Mouse (Mus musculus): ENCODE data around the gene Spire2.

Gene Spire2

DNA sequence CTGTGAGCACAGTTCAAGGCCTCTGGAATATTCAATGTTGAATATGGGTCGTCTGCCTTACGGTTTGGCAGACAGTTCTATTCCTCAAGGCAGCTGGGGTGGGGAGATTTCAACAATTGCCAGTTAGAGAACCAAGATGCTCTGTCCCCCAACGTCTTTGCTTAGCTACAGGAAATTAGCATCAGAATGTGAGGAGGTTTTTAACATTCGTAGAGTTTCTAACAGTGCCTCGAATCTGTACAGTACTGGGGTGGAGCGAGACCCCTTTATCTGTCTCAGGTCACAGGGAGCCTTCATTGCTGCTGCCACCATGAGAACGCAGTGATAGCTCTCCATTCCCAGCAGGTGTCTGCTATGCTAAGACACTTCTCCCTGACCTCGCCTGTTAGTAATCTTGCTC lies 43.6 kb downstream of the Spire2 start:
- Histone ChIP-seq H3K4me3 (replicated peaks; ENCODE audit: low read length) (peak overlapping the region; percentile 53), H3K9me3 (ENCODE audit: low read length) (no peaks in the 10 kb centered on the region), H3K36me3 (ENCODE audit: insufficient read depth, low read length) (peaks cover 22% of the 10 kb centered on the region), H3K27me3 (ENCODE audit: insufficient read depth, low read length) (no peaks in the 10 kb centered on the region), H3K4me1 (replicated peaks; ENCODE audit: low read depth, low read length) (peaks cover 52% of the 10 kb centered on the region)
- no peak for TF ChIP-seq NANOG (IDR thresholded peaks at IDR 0.05; ENCODE audit: borderline replicate concordance, low read length)
- TF ChIP-seq POU5F1 (IDR thresholded peaks at IDR 0.05; ENCODE audit: borderline replicate concordance, low read length): 0 out of 2 replicates have a peak, but pooled peaks have one; percentile 6

DNA sequence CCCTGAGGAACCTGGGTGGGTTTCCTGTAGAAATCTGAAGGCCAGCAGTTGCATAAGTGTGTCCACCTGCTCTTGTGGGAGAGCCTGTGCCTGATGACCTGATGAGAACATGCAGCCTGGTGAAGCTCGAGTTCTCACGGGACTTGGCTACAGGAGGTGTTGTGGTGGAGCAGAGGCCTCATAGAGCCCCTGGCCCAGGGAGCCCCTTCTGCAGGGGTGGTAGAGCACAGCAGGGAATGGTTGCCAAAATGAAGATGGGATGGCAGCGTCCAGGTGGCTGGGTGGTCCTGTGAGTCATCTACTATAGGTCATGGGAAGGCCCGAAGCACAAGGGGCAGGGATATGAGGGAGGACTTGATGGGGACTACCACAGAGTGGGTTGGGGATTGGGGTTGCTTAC lies 49.2 kb downstream of the Spire2 start:
- no peaks in the 10 kb centered on the region for H3K9me3 ChIP-seq (ENCODE audit: low read length)
- peaks cover 78% of the 10 kb centered on the region for H3K36me3 ChIP-seq (ENCODE audit: insufficient read depth, low read length)
- H3K27me3 ChIP-seq (ENCODE audit: insufficient read depth, low read length): no peaks in the 10 kb centered on the region
- peaks cover 18% of the 10 kb centered on the region for H3K4me1 ChIP-seq (replicated peaks; ENCODE audit: low read depth, low read length)
- H3K4me3 ChIP-seq (replicated peaks; ENCODE audit: low read length): no peak overlapping the region
- TF ChIP-seq CTCF (conservative IDR thresholded peaks at IDR 0.05; ENCODE audit: low read length) (no peak), NANOG (IDR thresholded peaks at IDR 0.05; ENCODE audit: borderline replicate concordance, low read length) (no peak), POU5F1 (IDR thresholded peaks at IDR 0.05; ENCODE audit: borderline replicate concordance, low read length) (no peak)

DNA sequence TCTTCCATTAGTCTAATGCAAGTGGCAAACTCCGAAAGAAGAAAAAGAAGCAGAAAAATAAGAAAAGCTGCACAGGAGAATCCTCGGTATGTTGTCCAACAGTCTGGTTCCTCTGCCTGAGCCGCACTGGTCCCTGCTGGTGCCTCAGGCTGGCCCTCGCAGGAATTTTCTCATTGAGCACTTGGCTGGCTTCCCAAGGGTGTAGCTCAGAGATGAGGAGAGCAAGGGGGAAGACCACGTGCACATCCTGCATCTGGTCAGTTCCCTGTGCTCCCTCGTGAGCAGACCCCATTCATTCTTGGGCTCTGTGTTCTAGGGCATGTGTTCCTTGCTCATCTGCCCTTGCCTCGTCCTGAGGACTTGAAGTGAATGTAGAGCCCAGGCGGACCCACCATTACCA lies 50.0 kb downstream of the Spire2 start:
- Histone ChIP-seq H3K36me3 (ENCODE audit: insufficient read depth, low read length) (peaks cover 82% of the 10 kb centered on the region), H3K4me1 (replicated peaks; ENCODE audit: low read depth, low read length) (peaks cover 18% of the 10 kb centered on the region), H3K27me3 (ENCODE audit: insufficient read depth, low read length) (no peaks in the 10 kb centered on the region), H3K4me3 (replicated peaks; ENCODE audit: low read length) (no peak overlapping the region), H3K9me3 (ENCODE audit: low read length) (no peaks in the 10 kb centered on the region)
- TF ChIP-seq CTCF (conservative IDR thresholded peaks at IDR 0.05; ENCODE audit: low read length) (no peak), NANOG (IDR thresholded peaks at IDR 0.05; ENCODE audit: borderline replicate concordance, low read length) (no peak)

DNA sequence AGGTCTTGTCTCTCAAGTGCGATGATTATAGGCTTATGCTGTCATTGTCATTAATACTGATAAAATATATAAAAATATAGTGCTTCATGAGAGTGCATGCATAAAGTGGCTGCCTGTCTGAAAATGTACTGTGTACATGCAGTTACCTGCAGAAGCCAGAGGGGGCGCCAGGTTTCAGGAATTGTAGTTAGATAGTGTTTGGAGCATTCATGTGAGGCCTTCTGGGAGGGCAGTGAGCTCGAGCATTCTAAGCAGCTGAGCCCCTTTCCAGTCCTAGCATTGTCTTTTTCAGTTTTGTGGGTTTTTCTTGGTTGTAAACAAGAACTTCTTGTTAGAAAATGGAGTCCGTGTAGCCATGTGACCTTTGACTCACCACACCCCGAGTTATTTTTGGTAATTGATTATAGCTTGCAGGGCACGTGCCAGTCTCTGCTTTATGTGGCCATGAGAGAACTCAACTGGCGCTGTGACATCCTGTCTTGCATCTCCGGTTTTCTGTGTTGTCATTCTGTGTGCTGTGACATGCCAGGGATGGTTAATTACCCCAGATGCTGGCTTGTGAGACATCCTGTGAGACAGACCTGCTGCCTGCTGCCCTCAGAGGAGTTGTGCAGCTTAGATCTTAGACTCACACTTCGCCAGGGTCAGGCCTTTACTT lies 52.5 kb downstream of the Spire2 start:
- Histone ChIP-seq H3K36me3 (ENCODE audit: insufficient read depth, low read length) (peaks cover 98% of the 10 kb centered on the region), H3K4me1 (replicated peaks; ENCODE audit: low read depth, low read length) (peaks cover 27% of the 10 kb centered on the region), H3K9me3 (ENCODE audit: low read length) (no peaks in the 10 kb centered on the region), H3K27me3 (ENCODE audit: insufficient read depth, low read length) (no peaks in the 10 kb centered on the region), H3K4me3 (replicated peaks; ENCODE audit: low read length) (no peak overlapping the region)
- TF ChIP-seq CTCF (conservative IDR thresholded peaks at IDR 0.05; ENCODE audit: low read length) (peak; percentile 89), NANOG (IDR thresholded peaks at IDR 0.05; ENCODE audit: borderline replicate concordance, low read length) (no peak)

DNA sequence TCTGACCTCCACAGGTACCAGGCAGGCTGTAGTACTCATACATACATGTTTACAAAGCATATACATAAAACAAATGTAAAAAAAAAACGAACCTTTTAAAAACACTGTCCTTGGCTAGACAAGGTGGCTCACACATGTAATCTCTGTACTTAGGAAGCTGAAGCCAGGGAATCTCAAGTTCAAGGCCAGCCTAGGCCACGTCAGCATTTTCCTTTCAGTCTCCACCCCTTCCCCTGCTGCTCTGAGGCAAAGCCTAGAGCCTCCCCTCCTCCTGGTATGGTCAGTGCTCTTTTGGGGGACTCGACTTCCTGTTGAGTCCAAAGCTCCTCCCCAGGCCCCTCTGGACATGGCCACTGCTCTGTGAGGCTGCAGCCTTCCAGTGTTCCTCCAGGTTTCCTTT lies 54.5 kb downstream of the Spire2 start:
- peaks cover 37% of the 10 kb centered on the region for H3K4me1 ChIP-seq (replicated peaks; ENCODE audit: low read depth, low read length)
- TF ChIP-seq POU5F1 (IDR thresholded peaks at IDR 0.05; ENCODE audit: borderline replicate concordance, low read length) (no peak), NANOG (IDR thresholded peaks at IDR 0.05; ENCODE audit: borderline replicate concordance, low read length) (no peak), CTCF (conservative IDR thresholded peaks at IDR 0.05; ENCODE audit: low read length) (no peak)
- H3K9me3 ChIP-seq (ENCODE audit: low read length): no peaks in the 10 kb centered on the region
- H3K36me3 ChIP-seq (ENCODE audit: insufficient read depth, low read length): peaks cover 99% of the 10 kb centered on the region
- no peaks in the 10 kb centered on the region for H3K27me3 ChIP-seq (ENCODE audit: insufficient read depth, low read length)
- no peak overlapping the region for H3K4me3 ChIP-seq (replicated peaks; ENCODE audit: low read length)

DNA sequence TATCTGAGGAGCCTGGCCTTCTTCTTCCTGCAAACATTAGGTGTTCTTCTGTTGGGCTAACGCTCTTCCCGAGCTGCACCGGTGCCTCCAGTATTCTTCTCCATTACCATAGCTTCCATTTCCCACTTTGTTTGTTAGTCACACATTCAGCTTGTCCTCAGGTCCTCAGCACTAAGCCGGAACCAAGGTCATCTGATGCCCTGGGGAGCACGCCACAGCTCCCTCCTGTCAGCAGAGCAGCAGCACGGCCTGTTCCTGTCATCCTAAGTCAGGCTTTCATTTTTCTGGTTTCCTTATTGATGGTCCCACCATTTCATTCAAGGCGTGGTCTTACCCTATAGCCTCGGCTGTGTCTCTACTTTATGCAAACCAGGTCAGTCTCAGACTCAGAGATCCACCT lies 55.3 kb downstream of the Spire2 start:
- H3K27me3 ChIP-seq (ENCODE audit: insufficient read depth, low read length): no peaks in the 10 kb centered on the region
- no peaks in the 10 kb centered on the region for H3K9me3 ChIP-seq (ENCODE audit: low read length)
- H3K4me1 ChIP-seq (replicated peaks; ENCODE audit: low read depth, low read length): peaks cover 37% of the 10 kb centered on the region
- H3K4me3 ChIP-seq (replicated peaks; ENCODE audit: low read length): no peak overlapping the region
- H3K36me3 ChIP-seq (ENCODE audit: insufficient read depth, low read length): peaks cover 99% of the 10 kb centered on the region
- TF ChIP-seq POU5F1 (IDR thresholded peaks at IDR 0.05; ENCODE audit: borderline replicate concordance, low read length) (no peak), CTCF (conservative IDR thresholded peaks at IDR 0.05; ENCODE audit: low read length) (no peak), NANOG (IDR thresholded peaks at IDR 0.05; ENCODE audit: borderline replicate concordance, low read length) (no peak)

DNA sequence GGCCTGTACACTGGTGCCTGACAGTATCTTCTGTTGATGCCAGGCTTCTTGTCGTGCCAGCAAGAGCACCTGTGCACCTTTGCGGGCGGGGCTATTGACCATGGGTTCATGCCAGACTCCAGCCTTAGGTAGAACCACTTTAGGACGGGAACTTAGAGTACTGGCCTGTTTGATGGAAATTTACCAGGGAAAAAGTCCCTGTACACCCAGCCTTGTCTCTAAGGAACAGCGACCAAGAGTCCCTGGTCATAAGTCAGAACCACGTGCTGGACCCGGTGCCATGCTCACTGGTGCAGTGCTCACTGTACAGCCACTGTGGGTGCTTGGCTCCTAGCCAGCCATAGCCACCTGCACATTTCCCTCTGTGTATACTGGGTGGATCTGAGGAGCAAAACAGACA lies 56.5 kb downstream of the Spire2 start:
- Histone ChIP-seq H3K9me3 (ENCODE audit: low read length) (no peaks in the 10 kb centered on the region), H3K36me3 (ENCODE audit: insufficient read depth, low read length) (peaks cover 99% of the 10 kb centered on the region), H3K4me3 (replicated peaks; ENCODE audit: low read length) (no peak overlapping the region), H3K4me1 (replicated peaks; ENCODE audit: low read depth, low read length) (peaks cover 37% of the 10 kb centered on the region), H3K27me3 (ENCODE audit: insufficient read depth, low read length) (no peaks in the 10 kb centered on the region)
- no peak for TF ChIP-seq NANOG (IDR thresholded peaks at IDR 0.05; ENCODE audit: borderline replicate concordance, low read length)
- no peak for TF ChIP-seq CTCF (conservative IDR thresholded peaks at IDR 0.05; ENCODE audit: low read length)
- TF ChIP-seq POU5F1 (IDR thresholded peaks at IDR 0.05; ENCODE audit: borderline replicate concordance, low read length): no peak

DNA sequence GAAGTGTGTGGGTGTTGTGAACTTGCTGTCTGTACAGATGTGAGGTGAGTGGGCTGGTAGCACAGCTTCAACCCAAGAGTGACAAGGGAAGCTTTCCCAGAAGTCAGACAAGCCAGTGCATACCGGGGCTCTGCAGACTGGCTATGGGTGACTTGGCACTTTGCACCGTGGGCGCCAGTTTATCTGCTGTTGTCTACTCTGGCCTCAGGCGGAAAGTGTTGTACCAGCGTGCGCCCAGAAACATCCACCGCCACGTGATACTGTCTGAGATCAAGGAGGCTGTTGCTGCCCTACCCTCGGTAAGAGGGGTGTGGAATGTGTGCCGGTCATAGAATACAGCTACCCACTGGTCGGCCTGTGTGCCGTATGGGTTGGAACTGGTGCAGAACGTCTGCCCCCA lies 65.8 kb downstream of the Spire2 start:
- Histone ChIP-seq H3K27me3 (ENCODE audit: insufficient read depth, low read length) (no peaks in the 10 kb centered on the region), H3K4me1 (replicated peaks; ENCODE audit: low read depth, low read length) (peaks cover 24% of the 10 kb centered on the region), H3K36me3 (ENCODE audit: insufficient read depth, low read length) (peaks cover 100% of the 10 kb centered on the region), H3K9me3 (ENCODE audit: low read length) (no peaks in the 10 kb centered on the region), H3K4me3 (replicated peaks; ENCODE audit: low read length) (peak overlapping the region; percentile 1; the same call in 1 of the 2 replicates)
- TF ChIP-seq CTCF (conservative IDR thresholded peaks at IDR 0.05; ENCODE audit: low read length) (no peak), POU5F1 (IDR thresholded peaks at IDR 0.05; ENCODE audit: borderline replicate concordance, low read length) (no peak), NANOG (IDR thresholded peaks at IDR 0.05; ENCODE audit: borderline replicate concordance, low read length) (no peak)

DNA sequence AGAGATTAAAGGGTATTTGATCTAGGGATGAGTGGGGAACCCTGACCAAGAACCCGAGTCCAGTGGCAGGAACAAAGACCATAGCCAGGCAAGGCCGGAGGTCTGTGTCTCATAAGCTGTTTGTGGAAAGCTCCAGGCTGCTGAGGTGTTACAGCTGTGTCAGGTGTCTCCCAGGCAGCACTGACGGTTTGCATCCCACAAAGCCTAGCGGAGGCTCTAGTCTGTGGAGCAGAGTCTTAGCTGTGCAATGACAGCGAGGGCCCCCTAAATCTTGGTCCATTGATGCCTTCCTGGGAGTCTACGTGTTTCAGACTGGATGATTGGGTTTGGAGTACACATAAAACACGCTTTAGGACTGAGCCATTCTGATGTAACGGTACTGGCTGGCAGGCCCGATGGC lies 69.4 kb downstream of the Spire2 start:
- no peak for TF ChIP-seq POU5F1 (IDR thresholded peaks at IDR 0.05; ENCODE audit: borderline replicate concordance, low read length)
- Histone ChIP-seq H3K4me3 (replicated peaks; ENCODE audit: low read length) (no peak overlapping the region), H3K4me1 (replicated peaks; ENCODE audit: low read depth, low read length) (peaks cover 39% of the 10 kb centered on the region), H3K27me3 (ENCODE audit: insufficient read depth, low read length) (no peaks in the 10 kb centered on the region), H3K36me3 (ENCODE audit: insufficient read depth, low read length) (peaks cover 69% of the 10 kb centered on the region), H3K9me3 (ENCODE audit: low read length) (no peaks in the 10 kb centered on the region)

All from E14TG2a.4 (cell line).